Mouse (Mus musculus) megakaryocyte-erythroid progenitor cell, adult 5-6 weeks (primary cell): ENCODE measurements at regions not wholly inside any gene's neighbourhood (a gene's known extent, or its start where the extent isn't known, plus 50 kb on each side); places are given as distances from the start of the nearest gene placed in this dataset.
A peak's percentile ranks its signal among the peaks of the same experiment; 100 is the strongest.
"Not testable (repeated sequence)": the region's sequence is repeated elsewhere in the genome, so short reads cannot be mapped to it uniquely, and the experiment has no call there.

Experiments
- ATAC-seq: replicated peaks from 2 replicates; pipeline ENCODE4 v1.8.0; 2016; ENCODE audit warnings: mild to moderate bottlenecking, inconsistent platforms; ENCODE audit not compliant: severe bottlenecking, poor library complexity, low FRiP score, low TSS enrichment

- no peak for ATAC-seq
These were observed 60.9 kb upstream of the Gm14496 start for GRCm38 (mm10) chr2:181930037-181930436.

GRCm38 (mm10) chr2:181930538-181930937, 60.4 kb upstream of the Gm14496 start:
- ATAC-seq: not testable (repeated sequence)

GRCm38 (mm10) chr2:181931077-181931815, 59.7 kb upstream of the Gm14496 start:
- peak; percentile 87 for ATAC-seq

- ATAC-seq: no peak
These were observed 58.9 kb upstream of the Gm14496 start for GRCm38 (mm10) chr2:181931918-181932605.
